Mouse (Mus musculus) right cerebral cortex, postnatal 4 days (tissue): ENCODE measurements around the gene Dpp6.

Experiments used
- DNase-seq: peaks from one replicate; pipeline ENCODE4 v3.0.0-alpha.2; 2022

The Dpp6 gene

DNA sequence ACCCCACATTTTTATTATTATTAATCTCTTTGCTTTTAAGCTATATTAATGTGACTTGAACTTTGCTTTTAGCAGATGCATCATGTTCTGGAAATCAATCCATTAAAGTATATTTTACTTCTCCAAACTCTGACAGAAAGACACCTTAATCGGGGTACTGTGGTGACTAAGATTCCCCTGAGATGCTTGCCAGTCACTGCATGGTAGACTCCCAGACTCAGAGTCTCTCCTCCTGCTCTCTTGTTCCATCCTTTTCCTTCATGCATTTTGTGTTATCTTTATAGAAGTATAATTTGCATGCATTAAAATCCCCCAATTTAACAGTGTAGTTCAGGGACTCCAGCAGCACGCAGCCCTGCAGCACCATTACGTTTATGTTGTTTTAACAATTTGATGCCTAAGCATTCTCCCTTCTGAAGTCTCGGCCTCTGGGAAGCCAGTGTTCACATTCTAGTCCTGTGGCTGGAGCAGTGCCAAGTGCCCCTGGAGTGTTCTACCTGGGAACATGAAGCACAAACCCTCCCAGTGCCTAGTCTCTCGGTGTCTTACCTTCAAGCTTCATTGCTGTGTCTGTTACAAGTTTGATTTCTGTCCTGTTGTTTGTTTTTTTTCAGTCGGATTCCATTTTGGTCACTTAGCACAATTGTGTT, 153.1 kb downstream of the Dpp6 start:
- DNase-seq = no peak

DNA sequence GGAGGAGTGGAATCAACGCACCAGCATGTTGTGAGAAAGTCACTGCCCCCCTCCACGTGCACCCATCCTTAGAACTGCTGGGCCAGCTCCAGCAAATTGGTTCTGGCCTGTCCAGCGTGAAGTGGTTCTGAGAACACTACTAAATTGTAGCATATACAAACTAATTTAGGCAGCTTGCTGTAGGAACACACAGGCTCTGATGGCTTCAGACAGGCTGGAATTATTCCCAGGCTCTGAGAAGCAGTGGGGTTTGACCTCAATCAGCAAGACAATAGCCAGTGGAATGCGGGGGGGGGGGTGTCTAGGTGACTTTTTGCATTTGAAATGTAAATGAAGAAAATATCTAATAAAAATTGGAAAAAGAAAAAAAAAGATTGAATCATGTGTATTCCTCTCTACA, 156.2 kb downstream of the Dpp6 start:
- no peak for DNase-seq

- DNase-seq = no peak
Observed at GRCm38 (mm10) chr5:26979348-26979747, 162.3 kb downstream of the Dpp6 start.

GRCm38 (mm10) chr5:26979755-26980154, 162.8 kb downstream of the Dpp6 start:
- DNase-seq = no peak

- DNase-seq = no peak
Observed at GRCm38 (mm10) chr5:26985114-26985513, 168.1 kb downstream of the Dpp6 start.

DNA sequence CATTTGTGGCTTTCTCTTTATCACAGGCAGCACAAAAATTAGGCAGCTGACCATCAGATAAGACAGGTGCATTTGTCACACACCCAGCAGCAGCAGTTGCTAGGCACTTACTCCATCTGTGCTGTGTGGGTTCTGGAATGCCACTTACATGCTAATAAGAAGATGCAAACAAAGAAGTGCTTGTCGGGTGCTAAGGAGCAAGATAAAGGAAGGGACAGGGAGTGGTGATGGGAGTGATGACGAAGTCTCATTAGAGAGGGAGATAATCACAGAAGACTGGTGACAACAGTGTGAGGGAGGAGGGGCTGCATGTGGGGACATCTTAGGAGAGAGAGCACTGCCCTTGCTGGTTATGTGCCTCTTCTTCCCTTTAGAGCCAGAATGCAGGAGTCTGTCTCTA, 174.6 kb downstream of the Dpp6 start:
- DNase-seq = no peak

GRCm38 (mm10) chr5:27003537-27003936, 186.5 kb downstream of the Dpp6 start:
- no peak for DNase-seq

GRCm38 (mm10) chr5:27009157-27009556, 192.2 kb downstream of the Dpp6 start:
- DNase-seq = no peak

DNA sequence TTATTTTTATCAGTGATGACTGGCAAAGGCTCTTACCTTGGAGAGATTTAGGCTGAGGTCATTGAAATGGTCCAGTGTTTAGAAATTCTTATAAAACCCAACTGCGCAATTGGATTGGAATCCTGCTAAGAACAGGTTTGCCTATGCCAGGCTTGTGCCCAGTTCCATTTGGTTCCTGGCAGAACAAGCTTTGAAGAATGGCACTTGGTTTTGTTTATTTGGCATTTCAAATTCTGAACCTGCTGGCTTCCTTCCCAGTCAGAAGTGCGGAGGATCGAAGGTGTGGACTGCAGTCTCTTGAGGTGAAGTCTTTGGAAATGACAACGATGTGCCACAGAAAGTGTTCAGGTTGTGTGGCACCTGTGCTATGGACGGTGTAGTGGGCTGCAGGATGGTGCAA, 193.6 kb downstream of the Dpp6 start:
- DNase-seq = no peak

- no peak for DNase-seq
Observed at GRCm38 (mm10) chr5:27018314-27018956, 201.4 kb downstream of the Dpp6 start.

DNA sequence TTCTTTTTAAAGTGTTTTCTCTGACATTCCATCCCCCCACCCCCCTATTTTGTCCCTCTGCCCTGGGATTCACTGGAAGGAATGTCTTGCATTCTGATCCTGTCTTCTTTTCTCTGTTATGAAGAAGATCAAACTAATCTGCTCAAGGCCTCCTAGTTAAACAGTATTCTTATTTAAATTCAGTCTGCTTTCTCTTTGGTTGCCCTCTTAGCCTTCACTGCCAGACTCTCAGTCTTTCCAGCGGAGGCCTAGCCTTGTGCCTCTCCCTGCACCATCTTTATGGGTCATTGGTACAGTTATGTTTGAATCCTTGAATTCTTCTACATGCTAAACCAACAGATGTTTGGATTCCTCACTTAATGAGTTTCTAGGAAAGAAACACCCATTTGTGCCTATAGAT, 211.6 kb downstream of the Dpp6 start:
- DNase-seq = no peak

- DNase-seq = no peak
Observed at GRCm38 (mm10) chr5:27029784-27030183, 212.8 kb downstream of the Dpp6 start.

DNA sequence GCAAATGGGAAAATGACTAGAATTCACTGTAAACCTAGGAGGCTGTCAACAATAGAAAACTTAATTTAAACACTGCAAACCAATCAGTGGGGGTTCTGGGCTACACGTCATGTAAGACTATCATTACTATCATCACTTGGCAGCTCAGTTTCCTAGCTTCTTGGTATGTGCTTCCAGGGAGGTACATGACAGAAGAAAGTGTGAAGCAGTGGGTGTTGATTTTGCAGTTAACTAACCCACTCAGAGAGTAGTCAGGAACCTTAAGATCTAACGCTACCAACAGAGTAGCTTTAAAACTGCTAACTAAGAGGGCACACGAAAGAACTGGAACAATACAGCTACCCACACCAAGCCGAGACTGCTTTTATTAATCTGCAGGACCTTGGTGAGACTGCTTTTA, 217.9 kb downstream of the Dpp6 start:
- no peak for DNase-seq

DNA sequence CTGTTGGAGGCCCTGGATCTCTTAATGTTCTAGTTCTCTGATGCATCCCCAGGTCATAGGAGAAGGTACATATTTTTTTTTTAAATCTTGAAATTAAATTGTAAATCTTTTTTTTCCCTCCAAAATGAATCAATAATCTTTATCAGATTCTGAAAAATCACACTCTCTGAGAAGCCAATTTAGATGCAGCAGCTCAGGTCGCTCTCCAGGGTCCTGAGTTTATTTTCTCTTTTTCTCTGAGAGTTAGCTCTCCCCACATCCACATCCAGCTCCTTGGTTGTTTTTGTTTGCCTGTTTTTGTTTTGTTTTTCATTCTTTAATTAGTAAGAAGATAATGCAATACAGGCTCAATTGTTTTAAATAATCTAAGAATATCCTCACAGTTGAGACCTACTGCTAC, 218.3 kb downstream of the Dpp6 start:
- DNase-seq = no peak

DNA sequence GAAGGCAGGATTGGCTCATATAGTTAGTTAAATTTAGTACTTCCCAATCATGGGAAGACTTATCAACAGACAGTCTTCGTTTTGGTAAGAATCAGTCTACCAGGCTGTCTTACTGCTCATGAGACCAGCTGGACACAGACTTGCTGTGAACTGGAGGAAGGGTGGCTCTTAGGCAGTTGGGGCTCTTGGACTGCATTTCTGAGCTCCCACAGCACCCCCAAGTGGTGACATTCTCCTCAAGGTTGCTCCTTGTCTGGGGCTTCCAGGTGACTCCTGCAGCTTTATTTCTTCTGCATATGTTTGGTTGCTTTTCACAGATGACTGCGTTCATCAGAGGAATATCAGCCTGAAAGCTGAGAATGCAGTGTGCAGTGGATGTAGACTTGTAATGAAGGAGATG, 218.9 kb downstream of the Dpp6 start:
- peak; percentile 50 for DNase-seq

GRCm38 (mm10) chr5:27037796-27038195, 220.8 kb downstream of the Dpp6 start:
- DNase-seq = no peak

DNA sequence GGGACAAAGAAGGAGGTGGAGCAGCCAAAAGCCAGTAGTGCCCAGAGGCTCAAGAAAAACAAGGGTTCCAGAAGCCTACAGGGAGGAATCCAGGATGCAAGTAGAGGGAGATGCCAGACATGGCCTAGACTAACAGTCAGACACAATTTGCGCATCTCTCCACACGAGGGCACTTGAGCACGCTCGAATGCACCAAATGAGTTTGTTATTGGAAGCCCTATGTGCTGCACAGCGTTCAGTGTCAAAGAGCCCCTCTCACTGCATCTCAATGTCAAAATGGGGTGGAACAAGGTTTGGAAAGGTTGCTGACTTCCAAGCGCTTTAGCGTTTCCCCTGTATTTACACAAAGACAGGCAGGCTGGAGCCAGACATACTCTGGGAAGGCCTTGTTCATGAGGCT, 231.2 kb downstream of the Dpp6 start:
- DNase-seq = peak; percentile 70

DNA sequence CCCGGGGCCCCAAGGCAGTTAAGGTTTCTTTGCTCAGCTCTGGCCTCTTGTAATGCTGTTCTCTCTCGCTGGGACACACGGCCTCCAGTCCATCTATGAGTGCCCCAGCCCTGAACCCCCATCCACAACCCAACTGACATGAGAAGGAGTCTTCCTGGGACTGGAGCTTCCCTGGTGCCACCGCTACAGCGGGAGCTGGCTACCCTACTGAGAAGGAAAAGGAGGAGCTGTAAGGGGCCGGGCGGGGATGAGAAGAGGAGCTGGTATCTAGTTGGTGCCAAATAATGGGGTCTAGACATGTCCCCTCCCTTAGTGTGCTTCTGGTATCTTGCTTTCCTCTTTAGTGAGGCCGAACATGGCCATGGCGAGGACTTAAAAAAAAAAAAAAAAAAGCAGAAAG, 231.9 kb downstream of the Dpp6 start:
- peak; percentile 38 for DNase-seq

DNA sequence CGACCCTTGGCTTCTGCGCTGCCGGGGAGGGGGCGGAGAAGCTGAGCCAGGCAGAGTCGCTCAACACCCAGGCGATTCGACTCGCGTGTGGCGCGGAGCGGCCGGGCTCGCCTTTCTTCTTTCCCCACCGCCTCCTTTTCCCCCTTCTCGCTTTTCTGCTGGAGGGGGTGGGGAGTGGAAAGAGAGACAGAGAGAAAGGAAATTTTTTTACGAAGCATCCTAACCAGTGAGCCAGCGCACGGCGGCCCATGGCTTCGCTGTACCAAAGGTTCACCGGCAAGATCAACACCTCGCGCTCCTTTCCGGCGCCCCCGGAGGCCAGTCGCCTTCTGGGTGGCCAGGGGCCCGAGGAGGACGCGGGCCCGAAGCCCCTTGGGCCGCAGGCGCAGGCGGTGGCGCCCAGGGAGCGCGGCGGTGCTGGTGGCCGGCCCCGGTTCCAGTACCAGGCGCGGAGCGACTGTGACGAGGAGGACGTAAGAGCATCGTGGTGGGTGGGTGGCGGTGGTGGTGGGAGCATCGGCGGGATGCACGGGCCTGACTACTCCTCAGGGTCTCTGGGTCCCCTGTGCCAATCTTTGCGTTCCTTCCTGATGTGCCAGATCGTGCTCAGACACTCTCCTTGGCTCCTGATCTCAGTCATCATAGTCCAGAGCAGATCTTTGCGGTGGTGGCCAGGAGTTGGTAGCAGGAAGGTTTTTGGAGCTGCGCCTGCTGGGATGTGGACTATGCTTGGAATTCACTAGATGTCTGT, 232.5 kb downstream of the Dpp6 start:
- peak; percentile 56 for DNase-seq

- no peak for DNase-seq
Observed at GRCm38 (mm10) chr5:27051250-27051649, 234.2 kb downstream of the Dpp6 start.

- DNase-seq = no peak
Observed at GRCm38 (mm10) chr5:27052441-27052840, 235.4 kb downstream of the Dpp6 start.

DNA sequence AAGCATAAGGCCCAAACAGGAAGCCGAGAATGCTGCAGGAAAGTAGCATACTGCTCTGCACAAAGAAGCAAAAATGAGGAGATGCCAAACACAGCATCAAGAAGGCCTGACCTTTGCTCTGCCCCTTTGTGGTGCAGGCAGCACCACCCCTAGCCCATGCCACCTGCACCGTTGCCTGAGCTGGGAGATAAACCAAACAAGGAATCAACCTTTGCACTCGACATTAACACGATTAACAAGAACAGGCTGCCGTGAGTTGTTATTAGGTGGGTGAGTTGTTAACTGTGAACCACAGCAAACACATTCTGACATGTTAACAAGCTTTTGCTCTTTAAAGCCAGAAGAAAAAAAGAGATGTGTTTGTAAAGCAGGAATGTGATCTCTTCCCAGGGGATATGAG, 239.4 kb downstream of the Dpp6 start:
- DNase-seq = no peak

GRCm38 (mm10) chr5:27060114-27060513, 243.1 kb downstream of the Dpp6 start:
- no peak for DNase-seq

- no peak for DNase-seq
Observed at GRCm38 (mm10) chr5:27063871-27064270, 246.9 kb downstream of the Dpp6 start.
